Mouse (Mus musculus): ENCODE results near the gene Abhd12.
"Not testable (repeated sequence)": the region's sequence is repeated elsewhere in the genome, so short reads cannot be mapped to it uniquely, and the experiment has no call there.

Abhd12 gene

GRCm38 (mm10) chr2:150909429-150910039 lies 5.0 kb upstream of the Abhd12 start:
- DNase-seq (ENCODE audit: low spot score in 2 of 2) = peak; percentile 93

- DNase-seq (ENCODE audit: low spot score in 2 of 2) = not testable (repeated sequence)
Observed at GRCm38 (mm10) chr2:150908881-150909280, 4.3 kb upstream of the Abhd12 start.

GRCm38 (mm10) chr2:150904936-150905450 lies 452 bp upstream of the Abhd12 start, which contains the start of gene Gins1:
Gins1 (plus strand) TSS chr2:150905400.
- DNase-seq (ENCODE audit: low spot score in 2 of 2) = no peak

GRCm38 (mm10) chr2:150902347-150902746 lies 2.2 kb downstream of the Abhd12 start:
- DNase-seq (ENCODE audit: low spot score in 2 of 2) = no peak

- no peak for DNase-seq (ENCODE audit: low spot score in 2 of 2)
Observed at GRCm38 (mm10) chr2:150900341-150900740, 4.2 kb downstream of the Abhd12 start.

- DNase-seq (ENCODE audit: low spot score in 2 of 2) = no peak
Observed at GRCm38 (mm10) chr2:150895691-150896252, 8.8 kb downstream of the Abhd12 start.

- no peak for DNase-seq (ENCODE audit: low spot score in 2 of 2)
Observed at GRCm38 (mm10) chr2:150894617-150895267, 9.8 kb downstream of the Abhd12 start.

- DNase-seq (ENCODE audit: low spot score in 2 of 2) = no peak
Observed at GRCm38 (mm10) chr2:150887370-150887769, 17.2 kb downstream of the Abhd12 start.

GRCm38 (mm10) chr2:150886315-150886714 lies 18.2 kb downstream of the Abhd12 start:
- DNase-seq (ENCODE audit: low spot score in 2 of 2) = no peak

- DNase-seq (ENCODE audit: low spot score in 2 of 2) = no peak
Observed at GRCm38 (mm10) chr2:150885814-150886213, 18.7 kb downstream of the Abhd12 start.

- DNase-seq (ENCODE audit: low spot score in 2 of 2) = no peak
Observed at GRCm38 (mm10) chr2:150884779-150885110, 19.8 kb downstream of the Abhd12 start.

- DNase-seq (ENCODE audit: low spot score in 2 of 2) = no peak
Observed at GRCm38 (mm10) chr2:150884075-150884778, 20.3 kb downstream of the Abhd12 start.

GRCm38 (mm10) chr2:150877561-150877960 lies 27.0 kb downstream of the Abhd12 start:
- DNase-seq (ENCODE audit: low spot score in 2 of 2) = no peak

GRCm38 (mm10) chr2:150875226-150875625 lies 29.3 kb downstream of the Abhd12 start:
- DNase-seq (ENCODE audit: low spot score in 2 of 2) = no peak

- no peak for DNase-seq (ENCODE audit: low spot score in 2 of 2)
Observed at GRCm38 (mm10) chr2:150874508-150874907, 30.0 kb downstream of the Abhd12 start.

- no peak for DNase-seq (ENCODE audit: low spot score in 2 of 2)
Observed at GRCm38 (mm10) chr2:150869446-150869845, 35.1 kb downstream of the Abhd12 start.

GRCm38 (mm10) chr2:150867021-150867420 lies 37.5 kb downstream of the Abhd12 start:
- DNase-seq (ENCODE audit: low spot score in 2 of 2) = no peak

- DNase-seq (ENCODE audit: low spot score in 2 of 2) = no peak
Observed at GRCm38 (mm10) chr2:150861128-150861527, 43.4 kb downstream of the Abhd12 start.

GRCm38 (mm10) chr2:150859709-150860470 lies 44.7 kb downstream of the Abhd12 start:
- no peak for DNase-seq (ENCODE audit: low spot score in 2 of 2)

- DNase-seq (ENCODE audit: low spot score in 2 of 2) = no peak
Observed at GRCm38 (mm10) chr2:150858724-150859487, 45.6 kb downstream of the Abhd12 start.

- DNase-seq (ENCODE audit: low spot score in 2 of 2) = no peak
Observed at GRCm38 (mm10) chr2:150855186-150855585, 49.4 kb downstream of the Abhd12 start.

Measured in urinary bladder, postnatal 4 days (tissue).